24 mouse cellular contexts compared by ENCODE assay signal in genomic region chr17:43141740-43142139, GRCm38 (mm10).
DNase-seq lines count a peak whose midpoint lies in the region; ATAC-seq and TF ChIP-seq lines count a peak whose summit lies in the region.
"Had no signal": no experiment of that assay in that cellular context is flagged by ENCODE, and none has a peak within 500 bp of the region (broad histone marks: within the 10 kb centered on the region; RNA-seq: fewer than 3 reads in every experiment).

No protein-coding gene starts in this region.

- no peak overlapping the region for H3K4me2 ChIP-seq in stomach, postnatal 0 days (replicated peaks; ENCODE audit: low read depth)
- H3K4me2 ChIP-seq in lung, postnatal 0 days (replicated peaks; ENCODE audit: low read depth, low read length), result no peak overlapping the region
- H3K4me2 ChIP-seq: embryonic facial prominence, embryonic 13.5 days; embryonic facial prominence, embryonic 15.5 days; forebrain, embryonic 12.5 days had no signal

- ATAC-seq in stomach, postnatal 0 days (ENCODE audit: low FRiP score, low TSS enrichment), result no peak
- no peak for ATAC-seq in lung, postnatal 0 days
- ATAC-seq: forebrain, embryonic 14.5 days had no signal

- no peak for DNase-seq in gastrocnemius, adult 2 months
- DNase-seq in gastrocnemius, postnatal 10 days, result no peak
- peak; percentile 16 for DNase-seq in heart, adult 8-10 months (ENCODE audit: low spot score)
- no peak for DNase-seq in heart, postnatal 36 days
- peak; percentile 49 for DNase-seq in liver, adult 2 months (ENCODE audit: extremely low read depth, low read depth, low spot score)
- DNase-seq in liver, result no peak
- peak; percentile 7 for DNase-seq in stomach, postnatal 0 days (ENCODE audit: low spot score)
- DNase-seq in lung, postnatal 0 days (ENCODE audit: low spot score), result no peak
- DNase-seq: adrenal gland, adult 2 months; adrenal gland, postnatal 10 days; adrenal gland, postnatal 25 days; cerebellum, adult 11 months; cerebellum, adult 18-20 months; cerebellum, adult 8-10 months; cerebellum, adult 9-11 months; cerebellum, postnatal 14 days; cerebellum, postnatal 36 days; embryo, embryonic 11 days had no signal

- no peak for TF ChIP-seq POLR2A in liver, adult 2 months (IDR thresholded peaks at IDR 0.05; ENCODE audit: extremely low read depth, insufficient read depth, low read length)

- peaks cover 2% of the 10 kb centered on the region; the same call in 1 of the 2 replicates for H3K4me1 ChIP-seq in liver, adult 2 months (ENCODE audit: control insufficient read depth, insufficient read depth, low read length)
- no peaks in the 10 kb centered on the region for H3K4me1 ChIP-seq in stomach, postnatal 0 days (replicated peaks; ENCODE audit: control insufficient read depth, insufficient read depth)
- no peaks in the 10 kb centered on the region for H3K4me1 ChIP-seq in lung, postnatal 0 days (ENCODE audit: insufficient read depth, low read depth, low read length)
- H3K4me1 ChIP-seq: embryonic facial prominence, embryonic 13.5 days; embryonic facial prominence, embryonic 15.5 days; forebrain, embryonic 12.5 days had no signal

- no peak for TF ChIP-seq EP300 in stomach, postnatal 0 days (optimal IDR thresholded peaks at IDR 0.05)
- no peak for TF ChIP-seq EP300 in lung, postnatal 0 days (IDR thresholded peaks at IDR 0.05)

- H3K9ac ChIP-seq in liver, adult 2 months (ENCODE audit: low read depth, low read length), result no peak overlapping the region
- no peak overlapping the region for H3K9ac ChIP-seq in stomach, postnatal 0 days (ENCODE audit: low read length)
- H3K9ac ChIP-seq in lung, postnatal 0 days (replicated peaks; ENCODE audit: low read depth), result no peak overlapping the region
- H3K9ac ChIP-seq: embryonic facial prominence, embryonic 13.5 days; embryonic facial prominence, embryonic 15.5 days; forebrain, embryonic 12.5 days had no signal

- no peaks in the 10 kb centered on the region for H3K27me3 ChIP-seq in liver, adult 2 months (ENCODE audit: control insufficient read depth, insufficient read depth, low read length)
- H3K27me3 ChIP-seq in stomach, postnatal 0 days (ENCODE audit: control insufficient read depth, insufficient read depth, low read length), result no peaks in the 10 kb centered on the region
- no peaks in the 10 kb centered on the region for H3K27me3 ChIP-seq in lung, postnatal 0 days (replicated peaks; ENCODE audit: insufficient read depth, low read length)
- H3K27me3 ChIP-seq: embryonic facial prominence, embryonic 13.5 days; embryonic facial prominence, embryonic 15.5 days; forebrain, embryonic 12.5 days had no signal

- intact Hi-C loops in gastrocnemius, adult 2 months (cut with DNase I), result loop anchor here (5.0 kb wide), 2 partner anchors 91 to 124 kb away; partner anchors contain the start of gene Tnfrsf21
- intact Hi-C loops in heart, postnatal 36 days (cut with DNase I), result no loop called here

- H3K4me3 ChIP-seq in gastrocnemius, adult 2 months, result no peak overlapping the region
- H3K4me3 ChIP-seq in liver, adult 2 months (ENCODE audit: insufficient read depth, low read depth, low read length), result no peak overlapping the region
- H3K4me3 ChIP-seq in stomach, postnatal 0 days (ENCODE audit: low read depth, low read length), result no peak overlapping the region
- H3K4me3 ChIP-seq in lung, postnatal 0 days (ENCODE audit: low read depth, low read length), result no peak overlapping the region
- H3K4me3 ChIP-seq: embryonic facial prominence, embryonic 13.5 days; embryonic facial prominence, embryonic 15.5 days; erythroblast, embryonic 14.5 days; forebrain, embryonic 10.5 days; forebrain, embryonic 12.5 days had no signal

- 89% methylated on average over 7 of the region's 7 CpGs for WGBS in liver, adult 2 months
- 81% methylated on average over 7 of the region's 7 CpGs for WGBS in stomach, postnatal 0 days
- WGBS in lung, postnatal 0 days, result 76% methylated on average over 7 of the region's 7 CpGs

- TF ChIP-seq CTCF in gastrocnemius, adult 2 months (IDR thresholded peaks at IDR 0.05), result no peak
- TF ChIP-seq CTCF in liver, adult 2 months (IDR thresholded peaks at IDR 0.05; ENCODE audit: low read depth, low read length), result no peak
- no peak for TF ChIP-seq CTCF in stomach, postnatal 0 days (IDR thresholded peaks at IDR 0.05; ENCODE audit: low read depth)
- TF ChIP-seq CTCF in lung, postnatal 0 days (IDR thresholded peaks at IDR 0.05), result no peak

- H3K27ac ChIP-seq in gastrocnemius, adult 2 months, result peak overlapping the region; percentile 62
- no peak overlapping the region for H3K27ac ChIP-seq in liver, adult 2 months (replicated peaks; ENCODE audit: insufficient read depth, low read depth, low read length)
- no peak overlapping the region for H3K27ac ChIP-seq in stomach, postnatal 0 days (replicated peaks)
- no peak overlapping the region for H3K27ac ChIP-seq in lung, postnatal 0 days (ENCODE audit: low read length)
- H3K27ac ChIP-seq: embryonic facial prominence, embryonic 13.5 days; embryonic facial prominence, embryonic 15.5 days; forebrain, embryonic 12.5 days had no signal

- H3K36me3 ChIP-seq in liver, adult 2 months (ENCODE audit: control insufficient read depth, insufficient read depth, low read length), result no peaks in the 10 kb centered on the region
- no peaks in the 10 kb centered on the region for H3K36me3 ChIP-seq in stomach, postnatal 0 days (ENCODE audit: control insufficient read depth, insufficient read depth, low read length)
- no peaks in the 10 kb centered on the region for H3K36me3 ChIP-seq in lung, postnatal 0 days (ENCODE audit: insufficient read depth, low read length)
- H3K36me3 ChIP-seq: embryonic facial prominence, embryonic 13.5 days; embryonic facial prominence, embryonic 15.5 days; forebrain, embryonic 10.5 days; forebrain, embryonic 12.5 days had no signal

- no peaks in the 10 kb centered on the region for H3K9me3 ChIP-seq in stomach, postnatal 0 days (ENCODE audit: control insufficient read depth, low read length)
- no peaks in the 10 kb centered on the region for H3K9me3 ChIP-seq in lung, postnatal 0 days (ENCODE audit: low read length)
- H3K9me3 ChIP-seq: embryonic facial prominence, embryonic 13.5 days; embryonic facial prominence, embryonic 15.5 days; forebrain, embryonic 10.5 days; forebrain, embryonic 12.5 days had no signal

- no peaks in the 10 kb centered on the region for H3K79me2 ChIP-seq in liver, adult 2 months (ENCODE audit: control insufficient read depth, insufficient read depth, low read length)

Comparison
In these comparisons a context has a peak if more than half of its experiments do, and no peak if none do; other contexts are left out.
1. DNase-seq: peak in heart, adult 8-10 months (single experiment), liver, adult 2 months (single experiment) and stomach, postnatal 0 days (single experiment); none in gastrocnemius, adult 2 months (single experiment), gastrocnemius, postnatal 10 days (single experiment), heart, postnatal 36 days (0 of 2), liver (single experiment) and lung, postnatal 0 days (single experiment).